Mouse (Mus musculus) layer of hippocampus, adult 2 months (tissue): Measurements from ENCODE around the gene Tmeff1. TPM values are rescaled to one million over a fixed set of nuclear protein-coding genes. Genes with fewer than 3 reads are reported as not detected.

Source experiments
- DNase-seq, 2 experiments: peaks; one replicate each; pipeline ENCODE4 v3.0.0; 2022; ENCODE audit warnings: low spot score in 2 of 2
- H3K27ac ChIP-seq: fragments of 200-600 bp; 2 replicates; pipeline ENCODE4 v1.8.1; 2022
- H3K4me3 ChIP-seq: fragments of 200-600 bp; 2 replicates; pipeline ENCODE4 v1.8.1; 2022; ENCODE audit warnings: mild to moderate bottlenecking
- CTCF ChIP-seq: fragments of 200-600 bp; conservative IDR thresholded peaks from 2 replicates; pipeline ENCODE4 v1.8.1; 2022; ENCODE audit warnings: antibody characterized with exemption, mild to moderate bottlenecking, moderate library complexity
- long read RNA-seq, 2 experiments: library from polyadenylated mRNA; stranded (forward); transcript quantifications; one replicate each; pipeline ENCODE4 v2.0.0; 2021; ENCODE audit warnings: borderline mapping rate in 2 of 2
- total RNA-seq, 2 experiments: library from RNA; stranded (reverse); gene quantifications; 2 replicates each; pipeline ENCODE4 v1.2.3; 2021

The Tmeff1 gene
- 100 to 1,000 TPM; 122 to 130 TPM for total RNA-seq
- long read RNA-seq, experiment 1, transcript Tmeff1-201 (10 exons, 2,461 nt): minor isoform, 14 of 82 reads
- long read RNA-seq, experiment 1, transcript Tmeff1-203 (10 exons, 1,426 nt): major isoform, 39 of 82 reads
- long read RNA-seq, experiment 1, partial matches to known transcripts: 2 of 82 reads
- long read RNA-seq, experiment 1, other reads (novel, unspliced or antisense): 27 of 82 reads
- long read RNA-seq, experiment 2, transcript Tmeff1-203 (10 exons, 1,426 nt): major isoform, 47 of 107 reads
- long read RNA-seq, experiment 2, transcript Tmeff1-201 (10 exons, 2,461 nt): minor isoform, 19 of 107 reads
- long read RNA-seq, experiment 2, partial matches to known transcripts: 9 of 107 reads
- long read RNA-seq, experiment 2, other reads (novel, unspliced or antisense): 32 of 107 reads

- Histone ChIP-seq H3K27ac (peak within 1 kb of the TSS; percentile 93), H3K4me3 (peak within 1 kb of the TSS; percentile 78)
- peak in 1 of 2 experiments; percentile 52 for DNase-seq
- TF ChIP-seq CTCF: peak; percentile 13; the same call in 1 of the 2 replicates
Measured at GRCm38 (mm10) chr4:48584421-48585240, at the start of gene Tmeff1. TSS of gene Tmeff1 (plus strand) at chr4:48585174.

GRCm38 (mm10) chr4:48536275-48536674 lies 48.7 kb upstream of the Tmeff1 start:
- H3K27ac ChIP-seq: no peak overlapping the region

GRCm38 (mm10) chr4:48537024-48537423 lies 48.0 kb upstream of the Tmeff1 start:
- H3K4me3 ChIP-seq: no peak overlapping the region
- TF ChIP-seq CTCF: no peak
- no peak overlapping the region for H3K27ac ChIP-seq
- no peak for DNase-seq

More at GRCm38 (mm10) chr4:48536275-48536674, 48.7 kb upstream of the Tmeff1 start:
- no peak for DNase-seq
- no peak overlapping the region for H3K4me3 ChIP-seq
- TF ChIP-seq CTCF: no peak

GRCm38 (mm10) chr4:48538581-48538980 lies 46.4 kb upstream of the Tmeff1 start:
- TF ChIP-seq CTCF: no peak
- H3K27ac ChIP-seq: no peak overlapping the region
- H3K4me3 ChIP-seq: no peak overlapping the region
- no peak for DNase-seq

GRCm38 (mm10) chr4:48539841-48540575 lies 45.0 kb upstream of the Tmeff1 start, which contains the start of gene Msantd3:
TSS of gene Msantd3 (plus strand) at chr4:48539935.
- H3K4me3 ChIP-seq: peak within 1 kb of the TSS; percentile 75
- TF ChIP-seq CTCF: no peak
- peak within 1 kb of the TSS; percentile 95 for H3K27ac ChIP-seq
- peak in 1 of 2 experiments; percentile 44 for DNase-seq

- peak in 1 of 2 experiments; percentile 25 for DNase-seq
- no peak for TF ChIP-seq CTCF
- Histone ChIP-seq H3K4me3 (peak overlapping the region; percentile 71), H3K27ac (peak overlapping the region; percentile 95)
Measured at GRCm38 (mm10) chr4:48540576-48541111, 44.3 kb upstream of the Tmeff1 start.

GRCm38 (mm10) chr4:48541526-48542250 lies 43.3 kb upstream of the Tmeff1 start:
- H3K27ac ChIP-seq: peak overlapping the region; percentile 95; the same call in 1 of the 2 replicates
- TF ChIP-seq CTCF: no peak
- DNase-seq: no peak
- H3K4me3 ChIP-seq: peak overlapping the region; percentile 71

- no peak for TF ChIP-seq CTCF
Measured at GRCm38 (mm10) chr4:48542351-48542750, 42.6 kb upstream of the Tmeff1 start.

GRCm38 (mm10) chr4:48543071-48543865 lies 41.7 kb upstream of the Tmeff1 start:
- no peak for DNase-seq
- Histone ChIP-seq H3K27ac (no peak overlapping the region; the same call in 1 of the 2 replicates), H3K4me3 (no peak overlapping the region)
- TF ChIP-seq CTCF: no peak

More at GRCm38 (mm10) chr4:48542351-48542750, 42.6 kb upstream of the Tmeff1 start:
- no peak overlapping the region for H3K4me3 ChIP-seq
- H3K27ac ChIP-seq: peak overlapping the region; percentile 1; the same call in 1 of the 2 replicates
- DNase-seq: no peak

- Histone ChIP-seq H3K27ac (peak overlapping the region; percentile 44; the same call in 1 of the 2 replicates), H3K4me3 (no peak overlapping the region)
- TF ChIP-seq CTCF: no peak
- no peak for DNase-seq
Measured at GRCm38 (mm10) chr4:48544141-48544540, 40.8 kb upstream of the Tmeff1 start.

- Histone ChIP-seq H3K27ac (0 out of 2 replicates have a peak overlapping the region, but pooled peaks have one; percentile 25), H3K4me3 (no peak overlapping the region)
- DNase-seq: no peak
- no peak for TF ChIP-seq CTCF
Measured at GRCm38 (mm10) chr4:48545966-48546365, 39.0 kb upstream of the Tmeff1 start.
